In the genomic region with DNA sequence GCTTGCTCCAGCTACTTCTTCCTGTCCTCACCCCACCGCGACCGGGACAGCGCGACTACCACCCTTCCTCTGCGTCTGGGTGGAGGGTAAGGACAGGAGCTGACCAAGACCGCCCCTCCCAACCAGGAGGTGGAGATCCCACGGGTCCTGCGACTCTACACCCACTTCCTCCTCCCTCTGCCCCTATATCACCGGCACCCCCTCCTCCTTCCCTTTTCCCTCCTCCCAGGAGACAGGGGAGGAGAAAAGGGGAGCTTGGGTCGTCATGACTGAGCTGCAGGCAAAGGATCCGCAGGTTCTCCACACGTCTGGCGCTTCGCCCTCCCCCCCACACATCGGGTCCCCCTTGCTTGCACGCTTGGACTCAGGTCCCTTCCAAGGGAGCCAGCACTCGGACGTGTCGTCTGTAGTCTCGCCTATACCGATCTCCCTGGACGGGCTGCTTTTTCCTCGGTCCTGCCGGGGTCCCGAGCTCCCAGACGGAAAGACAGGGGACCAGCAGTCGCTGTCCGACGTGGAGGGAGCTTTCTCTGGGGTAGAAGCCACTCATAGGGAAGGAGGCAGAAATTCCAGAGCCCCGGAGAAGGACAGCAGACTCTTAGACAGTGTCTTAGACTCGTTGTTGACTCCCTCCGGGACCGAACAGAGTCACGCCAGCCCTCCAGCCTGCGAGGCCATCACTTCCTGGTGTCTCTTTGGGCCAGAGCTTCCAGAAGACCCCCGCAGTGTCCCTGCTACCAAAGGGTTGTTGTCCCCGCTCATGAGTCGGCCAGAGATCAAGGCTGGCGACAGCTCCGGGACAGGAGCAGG, we compare ENCODE assay signal across 7 mouse cellular contexts. TPM values are rescaled to one million over a fixed set of nuclear protein-coding genes. Genes with fewer than 3 reads are reported as not detected.
A peak's percentile ranks its signal among the peaks of the same experiment; 100 is the strongest.
DNase-seq lines count a peak whose midpoint lies in the region; ATAC-seq and TF ChIP-seq lines count a peak whose summit lies in the region.

No protein-coding gene starts in this region.

- TF ChIP-seq POLR2A in ES-Bruce4 (IDR thresholded peaks at IDR 0.05; ENCODE audit: insufficient read depth, low read length) = no peak
- TF ChIP-seq POLR2A in small intestine, adult 2 months (IDR thresholded peaks at IDR 0.05; ENCODE audit: low read depth, low read length) = no peak

- H3K4me1 ChIP-seq in ES-Bruce4 (ENCODE audit: control insufficient read depth, insufficient read depth, low read length) = no peaks in the 10 kb centered on the region
- H3K4me1 ChIP-seq in embryonic facial prominence, embryonic 14.5 days (ENCODE audit: control insufficient read depth, insufficient read depth, low read length) = peaks cover 10% of the 10 kb centered on the region
- peaks cover 5% of the 10 kb centered on the region; the same call in 1 of the 2 replicates for H3K4me1 ChIP-seq in hindbrain, postnatal 0 days (ENCODE audit: insufficient read depth, low read length)
- peaks cover 20% of the 10 kb centered on the region for H3K4me1 ChIP-seq in limb, embryonic 10.5 days
- H3K4me1 ChIP-seq in small intestine, adult 2 months (ENCODE audit: control insufficient read depth, insufficient read depth, insufficient read length, low read length) = peaks cover 6% of the 10 kb centered on the region; the same call in 1 of the 2 replicates

- peak; percentile 8; the same call in 1 of the 2 replicates for ATAC-seq in embryonic facial prominence, embryonic 14.5 days (ENCODE audit: low read depth)
- ATAC-seq in hindbrain, postnatal 0 days = peak; percentile 25
- peak; percentile 44 for ATAC-seq in megakaryocyte-erythroid progenitor cell, adult 5-6 weeks (replicated peaks; ENCODE audit: low FRiP score, low TSS enrichment, poor library complexity, severe bottlenecking)

- peaks cover 8% of the 10 kb centered on the region for H3K27me3 ChIP-seq in ES-Bruce4 (ENCODE audit: control insufficient read depth, insufficient read depth, low read length, poor library complexity, severe bottlenecking)
- H3K27me3 ChIP-seq in embryonic facial prominence, embryonic 14.5 days (replicated peaks; ENCODE audit: control insufficient read depth, insufficient read depth, low read length) = peaks cover 48% of the 10 kb centered on the region
- peaks cover 5% of the 10 kb centered on the region; the same call in 1 of the 2 replicates for H3K27me3 ChIP-seq in hindbrain, postnatal 0 days (ENCODE audit: insufficient read depth, low read length)
- H3K27me3 ChIP-seq in limb, embryonic 10.5 days (ENCODE audit: low read depth, poor library complexity, severe bottlenecking) = peaks cover 60% of the 10 kb centered on the region
- H3K27me3 ChIP-seq in small intestine, adult 2 months (ENCODE audit: control insufficient read depth, insufficient read depth, low read length) = peaks cover 20% of the 10 kb centered on the region

- H3K36me3 ChIP-seq in ES-Bruce4 (ENCODE audit: control insufficient read depth, insufficient read depth, low read length, poor library complexity, severe bottlenecking) = no peaks in the 10 kb centered on the region
- no peaks in the 10 kb centered on the region for H3K36me3 ChIP-seq in embryonic facial prominence, embryonic 14.5 days (ENCODE audit: control insufficient read depth, insufficient read depth, low read length)
- H3K36me3 ChIP-seq in hindbrain, postnatal 0 days (ENCODE audit: insufficient read depth, low read length) = no peaks in the 10 kb centered on the region
- no peaks in the 10 kb centered on the region for H3K36me3 ChIP-seq in limb, embryonic 10.5 days
- no peaks in the 10 kb centered on the region for H3K36me3 ChIP-seq in small intestine, adult 2 months (ENCODE audit: control insufficient read depth, insufficient read depth, low read length)

- peak; percentile 63 for DNase-seq in ZHBTc4 (ENCODE audit: low read depth, low spot score)
- peak; percentile 17 for DNase-seq in embryonic facial prominence, embryonic 14.5 days (ENCODE audit: low spot score)
- peak; percentile 23 for DNase-seq in hindbrain, postnatal 0 days (ENCODE audit: low spot score)
- peak; percentile 63 for DNase-seq in limb, embryonic 10.5 days (ENCODE audit: low spot score)

- TF ChIP-seq CTCF in ES-Bruce4 (IDR thresholded peaks at IDR 0.05; ENCODE audit: low read depth, low read length) = no peak
- TF ChIP-seq CTCF in hindbrain, postnatal 0 days (IDR thresholded peaks at IDR 0.05; ENCODE audit: low read depth) = no peak
- TF ChIP-seq CTCF in small intestine, adult 2 months (IDR thresholded peaks at IDR 0.05; ENCODE audit: extremely low read depth, insufficient read length, insufficient replicate concordance, low read depth, low read length) = no peak

- peak overlapping the region; percentile 66 for H3K4me3 ChIP-seq in ES-Bruce4 (ENCODE audit: low read depth, low read length)
- peak overlapping the region; percentile 53 for H3K4me3 ChIP-seq in embryonic facial prominence, embryonic 14.5 days (ENCODE audit: low read depth, low read length)
- H3K4me3 ChIP-seq in hindbrain, postnatal 0 days (ENCODE audit: low read length) = peak overlapping the region; percentile 71
- peak overlapping the region; percentile 65 for H3K4me3 ChIP-seq in limb, embryonic 10.5 days
- peak overlapping the region; percentile 49 for H3K4me3 ChIP-seq in small intestine, adult 2 months (ENCODE audit: low read depth, low read length)

- H3K4me2 ChIP-seq in embryonic facial prominence, embryonic 14.5 days (ENCODE audit: low read depth, low read length) = peak overlapping the region; percentile 90
- peak overlapping the region; percentile 86 for H3K4me2 ChIP-seq in hindbrain, postnatal 0 days (ENCODE audit: low read depth, low read length)

- H3K9me3 ChIP-seq in ES-Bruce4 (replicated peaks; ENCODE audit: control insufficient read depth, insufficient read depth, low read length, poor library complexity, severe bottlenecking) = no peaks in the 10 kb centered on the region
- no peaks in the 10 kb centered on the region for H3K9me3 ChIP-seq in embryonic facial prominence, embryonic 14.5 days (ENCODE audit: control insufficient read depth, low read length)
- H3K9me3 ChIP-seq in hindbrain, postnatal 0 days (ENCODE audit: low read length) = no peaks in the 10 kb centered on the region
- H3K9me3 ChIP-seq in limb, embryonic 10.5 days (replicated peaks) = no peaks in the 10 kb centered on the region

- H3K27ac ChIP-seq in ES-Bruce4 (ENCODE audit: insufficient read depth, low read length) = no peak overlapping the region
- no peak overlapping the region for H3K27ac ChIP-seq in embryonic facial prominence, embryonic 14.5 days (replicated peaks; ENCODE audit: low read depth, low read length)
- 0 out of 2 replicates have a peak overlapping the region, but pooled peaks have one; percentile 78 for H3K27ac ChIP-seq in hindbrain, postnatal 0 days
- no peak overlapping the region for H3K27ac ChIP-seq in limb, embryonic 10.5 days
- H3K27ac ChIP-seq in small intestine, adult 2 months (ENCODE audit: insufficient read depth, low read depth, low read length) = no peak overlapping the region

- WGBS in embryonic facial prominence, embryonic 14.5 days = 1% methylated on average over 41 of the region's 41 CpGs
- WGBS in hindbrain, postnatal 0 days = under 1% methylated on average over 40 of the region's 41 CpGs
- 1% methylated on average over 41 of the region's 41 CpGs for WGBS in limb, embryonic 10.5 days
- 1% methylated on average over 41 of the region's 41 CpGs for WGBS in small intestine, adult 2 months

- TF ChIP-seq EP300 in ES-Bruce4 (IDR thresholded peaks at IDR 0.05; ENCODE audit: insufficient read depth, low read depth, low read length) = no peak

- peak overlapping the region; percentile 57; the same call in 1 of the 2 replicates for H3K9ac ChIP-seq in ES-Bruce4 (ENCODE audit: low read depth, poor library complexity, severe bottlenecking)
- no peak overlapping the region for H3K9ac ChIP-seq in embryonic facial prominence, embryonic 14.5 days (ENCODE audit: low read depth, low read length)
- peak overlapping the region; percentile 71 for H3K9ac ChIP-seq in hindbrain, postnatal 0 days (replicated peaks; ENCODE audit: low read length)

RNA-seq across cellular contexts. Expression of a gene that starts 0.8 kb away (rescaled TPM):
- polyA plus RNA-seq in ES-Bruce4 (2011; ENCODE audit: insufficient read depth, insufficient read length, low read depth, missing spikeins) = 0.97 and 1.2 TPM in 2 replicates
- polyA plus RNA-seq in embryonic facial prominence, embryonic 14.5 days (2014; fragmentation: Nextera tagmentation; extraction: Ambion mirVana) = 0.28 and 0.51 TPM in 2 replicates
- 4.4 and 4.7 TPM in 2 replicates for total RNA-seq in hindbrain, postnatal 0 days (2014; rRNA removed)
- 3.2 and 3.7 TPM in 2 replicates for polyA plus RNA-seq in hindbrain, postnatal 0 days (2015; fragmentation: Nextera tagmentation; extraction: Ambion mirVana)
- polyA plus RNA-seq in limb, embryonic 10.5 days (2016; fragmentation: Nextera tagmentation; extraction: Ambion mirVana) = 0.10 and 0.11 TPM in 2 replicates
- total RNA-seq in megakaryocyte-erythroid progenitor cell, adult 5-6 weeks (2014; fragmentation: Nextera tagmentation) = not detected in 2 replicates
- not detected in 2 replicates for total RNA-seq in megakaryocyte-erythroid progenitor cell, adult 5-6 weeks (2017)
- polyA plus RNA-seq in small intestine, adult 2 months (2012; rRNA removed) = 0.13 and 0.37 TPM in 2 replicates
